ENCODE assay signal across 9 mouse cellular contexts in genomic region chr5:31452562-31452878, GRCm38 (mm10). TPM values are rescaled to one million over a fixed set of nuclear protein-coding genes. Genes with fewer than 3 reads are reported as not detected.
DNase-seq lines count a peak whose midpoint lies in the region; ATAC-seq and TF ChIP-seq lines count a peak whose summit lies in the region.
"Had no signal": no experiment of that assay in that cellular context is flagged by ENCODE, and none has a peak within 500 bp of the region (broad histone marks: within the 10 kb centered on the region; RNA-seq: fewer than 3 reads in every experiment).

No protein-coding gene starts in this region.

- H3K9ac ChIP-seq in hindbrain, postnatal 0 days (replicated peaks; ENCODE audit: low read length), result peak overlapping the region; percentile 56
- peak overlapping the region; percentile 57 for H3K9ac ChIP-seq in midbrain, embryonic 14.5 days (replicated peaks; ENCODE audit: low read length)

- H3K27me3 ChIP-seq in kidney, adult 2 months (replicated peaks; ENCODE audit: control insufficient read depth, insufficient read depth, low read length), result no peaks in the 10 kb centered on the region
- no peaks in the 10 kb centered on the region for H3K27me3 ChIP-seq in hindbrain, postnatal 0 days (ENCODE audit: insufficient read depth, low read length)
- no peaks in the 10 kb centered on the region for H3K27me3 ChIP-seq in midbrain, embryonic 14.5 days (ENCODE audit: control insufficient read depth, insufficient read depth, low read length)

- TF ChIP-seq POLR2A in kidney, adult 2 months (IDR thresholded peaks at IDR 0.05; ENCODE audit: low read depth, low read length), result no peak
- no peak for TF ChIP-seq POLR2A in cortical plate, adult 2 months (IDR thresholded peaks at IDR 0.05; ENCODE audit: extremely low read depth, insufficient read depth, low read length)

- H3K4me3 ChIP-seq in kidney, adult 2 months (ENCODE audit: insufficient read depth, low read depth, low read length), result peak overlapping the region; percentile 55
- H3K4me3 ChIP-seq in cortical plate, adult 2 months (ENCODE audit: insufficient read depth, low read length), result peak overlapping the region; percentile 34
- H3K4me3 ChIP-seq in hindbrain, postnatal 0 days (ENCODE audit: low read length), result peak overlapping the region; percentile 55
- peak overlapping the region; percentile 49 for H3K4me3 ChIP-seq in midbrain, embryonic 14.5 days (replicated peaks; ENCODE audit: low read depth, low read length)

- under 1% methylated on average over 11 of the region's 11 CpGs for WGBS in kidney, adult 2 months
- WGBS in hindbrain, postnatal 0 days, result under 1% methylated on average over 11 of the region's 11 CpGs
- WGBS in midbrain, embryonic 14.5 days, result 1% methylated on average over 11 of the region's 11 CpGs

- DNase-seq in kidney, adult 2 months, result no peak
- no peak for DNase-seq in kidney, adult 9 months
- DNase-seq in hindbrain, postnatal 0 days (ENCODE audit: low spot score), result no peak
- DNase-seq in midbrain, embryonic 14.5 days, result no peak
- DNase-seq in cerebellum, adult 9-10 months, result no peak
- DNase-seq in cerebellum, adult 18-20 months, result no peak
- no peak for DNase-seq in cerebellum, adult 11 months

- no peak for TF ChIP-seq CTCF in kidney, adult 2 months (conservative IDR thresholded peaks at IDR 0.05; ENCODE audit: insufficient read depth, insufficient read length, low read depth, low read length)
- TF ChIP-seq CTCF in cortical plate, adult 2 months (IDR thresholded peaks at IDR 0.05; ENCODE audit: extremely low read depth, insufficient read depth, low read length), result no peak
- no peak for TF ChIP-seq CTCF in hindbrain, postnatal 0 days (IDR thresholded peaks at IDR 0.05; ENCODE audit: low read depth)

- H3K36me3 ChIP-seq in kidney, adult 2 months (ENCODE audit: control insufficient read depth, insufficient read depth, low read length), result no peaks in the 10 kb centered on the region
- H3K36me3 ChIP-seq in hindbrain, postnatal 0 days (ENCODE audit: insufficient read depth, low read length), result no peaks in the 10 kb centered on the region
- H3K36me3 ChIP-seq in midbrain, embryonic 14.5 days (ENCODE audit: control insufficient read depth, insufficient read depth, low read length), result no peaks in the 10 kb centered on the region

- H3K9me3 ChIP-seq in hindbrain, postnatal 0 days (ENCODE audit: low read length), result no peaks in the 10 kb centered on the region
- H3K9me3 ChIP-seq in midbrain, embryonic 14.5 days (ENCODE audit: control insufficient read depth, low read length), result no peaks in the 10 kb centered on the region

- ATAC-seq in hindbrain, postnatal 0 days, result no peak
- ATAC-seq in midbrain, embryonic 14.5 days (ENCODE audit: low FRiP score, low TSS enrichment), result no peak; the same call in 1 of the 2 replicates

- H3K4me1 ChIP-seq in kidney, adult 2 months (ENCODE audit: control insufficient read depth, insufficient read depth, low read length), result peaks cover 4% of the 10 kb centered on the region; the same call in 1 of the 2 replicates
- peaks cover 2% of the 10 kb centered on the region; the same call in 1 of the 2 replicates for H3K4me1 ChIP-seq in cortical plate, adult 2 months (ENCODE audit: control insufficient read depth, insufficient read depth, low read length)
- H3K4me1 ChIP-seq in hindbrain, postnatal 0 days (ENCODE audit: insufficient read depth, low read length), result no peaks in the 10 kb centered on the region; the same call in 1 of the 2 replicates
- peaks cover 19% of the 10 kb centered on the region for H3K4me1 ChIP-seq in midbrain, embryonic 14.5 days (ENCODE audit: control insufficient read depth, insufficient read depth, low read length)

- peak overlapping the region; percentile 59 for H3K4me2 ChIP-seq in hindbrain, postnatal 0 days (ENCODE audit: low read depth, low read length)
- H3K4me2 ChIP-seq in midbrain, embryonic 14.5 days (ENCODE audit: low read length), result peak overlapping the region; percentile 84

- no peak overlapping the region; the same call in 1 of the 2 replicates for H3K27ac ChIP-seq in kidney, adult 2 months (ENCODE audit: insufficient read depth, low read depth, low read length)
- no peak overlapping the region for H3K27ac ChIP-seq in cortical plate, adult 2 months (ENCODE audit: insufficient read depth, low read length)
- peak overlapping the region; percentile 45; the same call in 1 of the 2 replicates for H3K27ac ChIP-seq in hindbrain, postnatal 0 days
- no peak overlapping the region for H3K27ac ChIP-seq in midbrain, embryonic 14.5 days (replicated peaks; ENCODE audit: low read depth, low read length)

RNA-seq across cellular contexts. Expression of gene Zfp512, which starts 0.3 kb away (rescaled TPM):
- polyA plus RNA-seq in kidney, adult 2 months (2012; rRNA removed), result 7.9 and 9.9 TPM in 2 replicates
- polyA plus RNA-seq in cortical plate, adult 2 months (2012; rRNA removed), result 41.5 and 47.0 TPM in 2 replicates
- 55.0 and 61.8 TPM in 2 replicates for total RNA-seq in hindbrain, postnatal 0 days (2014; rRNA removed)
- 70.9 and 73.9 TPM in 2 replicates for polyA plus RNA-seq in hindbrain, postnatal 0 days (2015; fragmentation: Nextera tagmentation; extraction: Ambion mirVana)
- 87.8 and 113 TPM in 2 replicates for polyA plus RNA-seq in midbrain, embryonic 14.5 days (2014; fragmentation: Nextera tagmentation; extraction: Ambion mirVana)

RNA-seq across cellular contexts. Expression of gene 4930548H24Rik, which starts 33.0 kb away (rescaled TPM):
- polyA plus RNA-seq in kidney, adult 2 months (2012; rRNA removed), result not detected in 2 replicates
- polyA plus RNA-seq in cortical plate, adult 2 months (2012; rRNA removed), result not detected in 2 replicates
- 0.21 and 0.40 TPM in 2 replicates for total RNA-seq in hindbrain, postnatal 0 days (2014; rRNA removed)
- polyA plus RNA-seq in hindbrain, postnatal 0 days (2015; fragmentation: Nextera tagmentation; extraction: Ambion mirVana), result 0.18 TPM in 1 of 2 replicates, not detected in the other
- 0.13 TPM in 1 of 2 replicates, not detected in the other for polyA plus RNA-seq in midbrain, embryonic 14.5 days (2014; fragmentation: Nextera tagmentation; extraction: Ambion mirVana)
- polyA plus RNA-seq: Patski had no signal

RNA-seq across cellular contexts. Expression of gene Gpn1, which starts 42.0 kb away (rescaled TPM):
- 8.3 and 11.6 TPM in 2 replicates for polyA plus RNA-seq in kidney, adult 2 months (2012; rRNA removed)
- polyA plus RNA-seq in cortical plate, adult 2 months (2012; rRNA removed), result 21.1 and 22.2 TPM in 2 replicates
- 30.9 and 42.4 TPM in 2 replicates for total RNA-seq in hindbrain, postnatal 0 days (2014; rRNA removed)
- 69.2 and 70.2 TPM in 2 replicates for polyA plus RNA-seq in hindbrain, postnatal 0 days (2015; fragmentation: Nextera tagmentation; extraction: Ambion mirVana)
- 65.1 and 73.3 TPM in 2 replicates for polyA plus RNA-seq in midbrain, embryonic 14.5 days (2014; fragmentation: Nextera tagmentation; extraction: Ambion mirVana)
